Mouse (Mus musculus): Measurements from ENCODE around the gene Ugt1a8.
"Not testable (repeated sequence)": the region's sequence is repeated elsewhere in the genome, so short reads cannot be mapped to it uniquely, and the experiment has no call there.

DNA sequence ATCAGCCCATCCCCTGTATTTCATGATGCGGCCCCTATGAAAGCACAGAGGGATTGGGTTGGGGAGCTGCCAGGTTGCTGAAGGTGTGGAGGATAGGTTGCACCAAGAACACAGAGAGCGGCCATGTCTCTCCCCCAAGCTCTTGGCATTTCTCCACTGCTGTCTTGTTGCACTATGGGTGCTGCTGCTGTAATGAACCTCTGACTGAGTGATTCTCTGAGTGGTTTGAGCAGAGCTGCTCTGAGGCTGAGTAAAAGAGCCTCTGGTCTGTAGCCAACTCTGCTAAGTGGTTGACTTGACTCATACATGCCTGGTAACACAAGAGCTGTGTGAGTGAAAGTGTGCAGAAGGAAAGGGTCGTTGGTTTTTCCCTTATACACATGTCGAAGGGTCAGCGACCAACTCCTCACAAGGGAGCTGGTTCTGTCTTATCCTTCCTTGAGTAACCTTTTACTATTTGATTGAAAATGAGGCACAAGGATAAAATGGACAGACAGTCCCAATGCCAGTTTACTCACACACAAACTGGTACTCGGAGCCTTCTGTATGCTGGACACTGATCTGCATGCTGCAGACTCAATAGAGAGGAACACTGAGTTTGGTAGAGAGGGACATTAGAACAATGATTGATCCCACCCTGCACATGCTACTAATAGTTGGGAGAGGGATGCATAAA lies 47.8 kb downstream of the Ugt1a8 start:
- TF ChIP-seq POLR2A (IDR thresholded peaks at IDR 0.05; ENCODE audit: low read depth, low read length); CTCF (conservative IDR thresholded peaks at IDR 0.05; ENCODE audit: insufficient read depth, insufficient read length, low read depth, low read length): not testable (repeated sequence)
